Mouse (Mus musculus): Measurements from ENCODE around the gene Ifi27l2b.

DNA sequence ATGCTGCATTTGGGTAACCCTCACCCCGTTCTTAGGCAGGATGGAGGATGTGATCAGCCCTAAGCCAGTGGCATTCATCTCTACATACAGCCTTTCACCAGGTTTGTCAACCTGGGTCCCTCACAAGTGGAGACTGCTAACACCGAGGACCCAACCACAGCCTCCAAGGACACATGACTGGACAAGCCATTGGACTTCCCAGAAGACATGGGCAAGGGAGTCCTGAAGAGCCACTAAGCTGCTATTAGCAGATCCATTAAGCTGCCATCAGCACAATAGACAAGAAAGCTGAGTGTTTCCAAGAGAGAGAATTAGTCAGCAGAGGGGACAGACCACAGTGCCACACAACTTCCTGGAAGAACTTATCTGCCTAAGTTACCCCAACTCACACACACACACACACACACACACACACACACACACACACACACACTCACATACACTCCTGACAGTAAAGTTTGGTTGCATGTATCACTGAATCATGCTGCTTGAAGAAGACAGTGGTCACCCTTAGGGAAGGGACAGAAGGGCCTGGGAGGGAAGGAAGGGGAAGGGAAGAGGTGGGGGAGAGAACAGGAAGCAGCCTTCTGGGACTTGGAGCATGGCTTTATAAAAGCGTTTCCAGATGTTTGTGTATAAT, 34.2 kb upstream of the Ifi27l2b start:
- TF ChIP-seq CTCF (IDR thresholded peaks at IDR 0.05; ENCODE audit: extremely low read depth, insufficient read depth, low read length) (no peak), POLR2A (IDR thresholded peaks at IDR 0.05; ENCODE audit: extremely low read depth, insufficient read depth, low read length) (no peak)

All from cortical plate, adult 2 months (tissue).